Mouse (Mus musculus) heart, postnatal 0 days (tissue): ENCODE measurements around the gene Gm42791.

ENCODE experiments used
- CTCF ChIP-seq: IDR thresholded peaks from 2 replicates; pipeline ENCODE4 v1.5.1; 2016; ENCODE audit warnings: antibody characterized with exemption, control low read depth, low read depth
- EP300 ChIP-seq: IDR thresholded peaks from 2 replicates; pipeline ENCODE4 v1.6.1; 2016; ENCODE audit warnings: antibody characterized with exemption, low read depth

DNA sequence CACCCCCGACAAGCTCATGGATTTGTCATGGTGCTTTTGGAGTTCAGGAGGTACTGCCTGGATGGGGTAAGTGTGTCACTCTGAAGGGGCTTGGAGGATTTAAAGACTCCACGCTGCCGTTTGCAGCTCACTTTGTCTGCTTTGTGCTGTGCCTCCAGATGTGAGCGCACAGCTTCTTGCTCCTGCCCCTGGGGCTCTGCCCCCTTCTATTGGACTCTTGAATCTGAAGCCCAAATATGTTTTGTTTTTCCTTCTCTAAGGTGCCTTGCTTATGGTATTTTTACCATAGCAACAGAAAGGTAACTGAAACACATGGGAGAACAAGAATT is 1.7 kb upstream of the Gm42791 start:
- TF ChIP-seq CTCF: no peak
- no peak for TF ChIP-seq EP300
